Mouse (Mus musculus): Measurements from ENCODE around the gene Lancl1.

Gene Lancl1

DNA sequence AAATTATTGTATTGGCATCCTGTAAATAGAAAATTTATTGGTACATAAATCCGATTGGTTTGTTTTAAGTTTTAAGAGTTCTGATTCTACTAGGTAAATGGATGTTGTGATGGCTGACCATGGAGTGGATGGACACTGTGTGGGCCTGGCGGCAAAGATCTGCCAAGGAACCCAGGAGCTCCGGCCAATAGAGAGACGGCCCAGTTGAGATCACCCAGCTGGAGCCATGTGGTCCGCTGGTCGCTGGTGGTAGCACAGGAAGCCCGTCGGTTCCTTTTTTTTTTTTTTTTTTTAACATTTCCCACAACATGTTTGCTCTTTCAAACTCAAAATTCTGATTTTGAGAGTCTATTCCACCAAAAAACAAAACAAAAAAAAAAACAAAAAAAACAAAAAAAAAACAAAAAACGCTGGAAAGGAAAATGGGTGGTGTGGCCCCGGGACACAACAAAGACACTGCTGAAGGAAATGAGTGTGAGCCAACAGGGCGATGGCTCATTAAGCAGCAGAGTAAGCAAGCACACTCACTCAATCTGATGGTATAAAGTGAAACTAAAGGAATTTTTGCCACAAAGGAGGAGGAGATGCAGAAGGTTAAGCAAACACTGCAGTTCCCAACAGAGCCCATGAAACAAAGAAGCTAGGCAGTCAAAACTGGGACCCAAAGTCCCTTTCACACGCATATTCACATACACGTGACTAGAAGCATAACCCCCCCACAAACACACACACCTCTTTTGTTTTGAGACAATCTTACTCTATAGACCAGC, 21.4 kb downstream of the Lancl1 start:
- no peak for ATAC-seq (ENCODE audit: insufficient number of reproducible peaks, low FRiP score, low TSS enrichment)

GRCm38 (mm10) chr1:67014205-67014604, 24.5 kb downstream of the Lancl1 start:
- ATAC-seq (ENCODE audit: insufficient number of reproducible peaks, low FRiP score, low TSS enrichment) = no peak

DNA sequence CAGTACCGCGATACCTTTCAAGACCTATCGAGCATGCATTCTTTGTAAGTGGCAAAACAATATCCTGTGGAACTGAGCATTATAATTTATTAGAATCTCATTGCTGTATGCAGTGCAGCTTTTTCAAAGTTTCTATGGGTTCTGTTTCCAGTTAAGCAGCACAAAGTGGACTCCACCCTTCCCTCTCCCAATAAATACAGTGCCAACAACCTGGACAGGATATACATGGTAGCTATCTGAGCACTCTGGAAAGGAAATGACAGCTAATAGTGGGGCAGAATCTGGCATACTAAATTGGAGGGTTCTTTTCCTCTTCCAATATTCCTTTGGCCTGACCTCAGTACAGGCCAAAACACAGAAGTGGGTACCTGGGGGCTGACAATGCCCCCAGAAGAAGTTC, 28.2 kb downstream of the Lancl1 start:
- no peak for ATAC-seq (ENCODE audit: insufficient number of reproducible peaks, low FRiP score, low TSS enrichment)

DNA sequence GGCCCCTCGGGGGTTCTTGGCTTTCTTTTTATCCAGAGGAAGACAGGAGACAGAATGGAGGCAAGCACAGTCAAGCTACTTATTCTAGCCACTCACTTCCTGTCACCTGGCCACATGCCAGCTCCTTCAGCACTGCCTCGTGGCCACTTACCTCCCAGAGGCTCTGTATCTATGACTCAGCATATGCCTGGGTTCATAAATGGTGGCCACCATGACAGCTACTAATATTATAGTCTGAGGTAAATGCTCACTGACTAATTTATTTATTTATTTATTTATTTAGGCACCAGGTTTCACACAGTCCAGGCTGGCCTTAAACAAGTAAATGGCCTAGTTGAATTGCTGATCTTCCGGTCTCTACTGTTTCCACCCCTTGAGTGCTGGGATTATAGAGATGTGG, 35.0 kb downstream of the Lancl1 start:
- ATAC-seq (ENCODE audit: insufficient number of reproducible peaks, low FRiP score, low TSS enrichment) = no peak

- no peak for ATAC-seq (ENCODE audit: insufficient number of reproducible peaks, low FRiP score, low TSS enrichment)
Observed at GRCm38 (mm10) chr1:67002226-67002625, 36.4 kb downstream of the Lancl1 start.

GRCm38 (mm10) chr1:67001367-67001766, 37.3 kb downstream of the Lancl1 start:
- ATAC-seq (ENCODE audit: insufficient number of reproducible peaks, low FRiP score, low TSS enrichment) = no peak

DNA sequence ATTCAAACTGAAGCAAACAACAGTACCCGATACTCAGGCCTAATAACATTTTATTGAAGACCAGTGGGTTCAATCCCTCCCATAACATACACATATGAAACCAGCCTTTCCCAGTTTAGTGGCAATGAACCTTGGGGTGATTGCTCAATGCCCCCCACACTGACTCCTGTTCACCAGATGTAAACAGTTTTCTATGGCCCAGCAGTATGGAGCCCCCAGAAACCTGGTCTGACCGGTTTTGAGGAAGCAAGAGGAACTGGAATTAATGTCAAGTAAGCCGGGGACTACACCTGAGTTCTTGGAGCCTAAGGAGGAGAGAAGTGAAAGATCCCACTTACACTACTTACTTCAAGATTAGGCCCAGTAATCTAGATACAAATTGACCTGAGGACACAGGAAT, 38.2 kb downstream of the Lancl1 start:
- no peak for ATAC-seq (ENCODE audit: insufficient number of reproducible peaks, low FRiP score, low TSS enrichment)

- ATAC-seq (ENCODE audit: insufficient number of reproducible peaks, low FRiP score, low TSS enrichment) = no peak
Observed at GRCm38 (mm10) chr1:66998601-66999000, 40.1 kb downstream of the Lancl1 start.

GRCm38 (mm10) chr1:66998188-66998587, 40.5 kb downstream of the Lancl1 start:
- ATAC-seq (ENCODE audit: insufficient number of reproducible peaks, low FRiP score, low TSS enrichment) = no peak

DNA sequence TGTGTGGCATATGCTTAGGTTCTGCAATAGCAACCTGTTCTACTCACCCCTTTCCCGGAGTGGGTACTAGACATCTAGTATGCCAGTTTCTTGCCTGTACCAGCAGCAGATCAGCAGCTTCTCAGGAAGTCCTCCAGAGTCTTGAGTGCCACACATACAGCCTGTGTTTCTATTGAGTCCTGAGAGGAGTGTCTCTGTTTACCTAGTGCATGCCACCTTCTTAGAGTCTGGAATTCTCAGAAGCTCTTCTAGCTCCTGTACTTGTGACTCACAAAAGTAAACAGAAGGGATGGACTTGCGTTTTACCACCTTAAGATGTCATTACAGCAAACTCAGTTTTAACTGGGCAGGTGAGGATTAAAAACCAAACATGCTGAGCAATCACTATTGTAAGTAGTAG, 41.9 kb downstream of the Lancl1 start:
- no peak for ATAC-seq (ENCODE audit: insufficient number of reproducible peaks, low FRiP score, low TSS enrichment)

- ATAC-seq (ENCODE audit: insufficient number of reproducible peaks, low FRiP score, low TSS enrichment) = peak; percentile 52; the same call in 1 of the 2 replicates
Observed at GRCm38 (mm10) chr1:66992764-66993163, 45.9 kb downstream of the Lancl1 start.

DNA sequence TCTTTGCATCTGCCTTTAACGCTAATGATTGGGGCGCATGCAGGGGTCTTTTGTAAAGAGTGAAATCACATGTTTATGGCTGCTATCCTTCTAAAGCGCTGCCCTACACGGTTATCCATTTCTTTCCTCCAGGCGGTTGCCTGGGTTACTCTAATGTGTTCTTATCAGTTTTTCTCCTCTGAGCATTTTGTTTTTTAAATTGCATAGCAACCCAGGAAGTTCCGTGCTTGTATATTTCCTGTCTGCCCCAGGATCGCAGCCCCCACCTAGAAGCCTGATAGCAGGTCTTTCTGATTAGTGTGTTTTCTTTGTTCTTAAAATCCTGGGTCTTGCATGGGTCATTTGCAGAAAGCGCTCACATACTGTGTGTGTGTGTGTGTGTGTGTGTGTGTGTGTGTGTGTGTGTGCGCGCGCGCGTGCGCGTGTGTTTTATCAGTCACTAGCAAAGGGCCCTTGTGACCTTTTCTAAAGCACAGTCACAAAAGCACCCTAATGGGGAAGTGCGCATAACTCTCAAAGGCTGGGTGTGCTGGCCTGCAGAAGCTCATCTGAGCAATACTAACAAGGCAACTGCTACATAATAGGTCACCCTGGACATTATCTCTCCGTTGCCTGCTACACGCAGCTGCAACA, 51.0 kb downstream of the Lancl1 start:
- no peak for ATAC-seq (ENCODE audit: insufficient number of reproducible peaks, low FRiP score, low TSS enrichment)

GRCm38 (mm10) chr1:66985906-66986305, 52.8 kb downstream of the Lancl1 start:
- no peak for ATAC-seq (ENCODE audit: insufficient number of reproducible peaks, low FRiP score, low TSS enrichment)

GRCm38 (mm10) chr1:66985129-66985698, 53.5 kb downstream of the Lancl1 start:
- no peak for ATAC-seq (ENCODE audit: insufficient number of reproducible peaks, low FRiP score, low TSS enrichment)

- no peak for ATAC-seq (ENCODE audit: insufficient number of reproducible peaks, low FRiP score, low TSS enrichment)
Observed at GRCm38 (mm10) chr1:66980129-66980528, 58.5 kb downstream of the Lancl1 start.

- no peak for ATAC-seq (ENCODE audit: insufficient number of reproducible peaks, low FRiP score, low TSS enrichment)
Observed at GRCm38 (mm10) chr1:66975456-66975855, 63.2 kb downstream of the Lancl1 start.

GRCm38 (mm10) chr1:66964857-66965256, 73.8 kb downstream of the Lancl1 start:
- no peak for ATAC-seq (ENCODE audit: insufficient number of reproducible peaks, low FRiP score, low TSS enrichment)

DNA sequence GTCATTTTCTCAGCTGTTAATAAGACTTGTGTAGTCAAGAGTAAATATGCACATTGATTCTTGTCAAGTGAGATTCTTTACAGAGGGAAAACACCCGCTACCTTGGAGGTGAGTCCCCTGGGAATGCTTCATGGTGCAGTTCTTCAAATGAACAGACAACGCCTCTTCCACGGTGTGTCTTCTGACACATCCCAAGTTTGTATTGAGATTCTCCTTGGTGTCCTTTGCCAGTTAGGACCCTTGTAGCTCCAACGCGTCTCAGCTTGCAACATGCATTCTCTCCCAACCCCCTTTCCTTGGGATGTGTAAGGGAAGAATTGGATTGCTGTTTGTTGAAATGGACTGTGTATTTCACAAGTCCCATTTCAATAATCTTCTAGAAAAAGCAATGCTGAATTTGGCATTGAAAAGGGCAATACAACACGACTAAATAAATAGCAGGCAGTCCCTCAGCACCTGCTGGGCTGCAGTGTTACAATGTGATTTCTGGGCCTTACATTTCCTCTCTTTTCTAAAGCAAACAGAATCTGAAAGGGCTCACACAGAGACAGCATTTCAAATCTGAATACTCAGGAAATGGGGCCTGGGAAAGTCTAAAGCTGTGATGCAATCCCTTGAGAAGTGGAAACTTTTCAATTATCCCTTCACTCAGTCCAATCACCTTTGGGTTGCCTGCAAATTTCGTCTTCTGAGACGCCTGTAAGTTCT, 78.0 kb downstream of the Lancl1 start:
- ATAC-seq (ENCODE audit: insufficient number of reproducible peaks, low FRiP score, low TSS enrichment) = no peak

DNA sequence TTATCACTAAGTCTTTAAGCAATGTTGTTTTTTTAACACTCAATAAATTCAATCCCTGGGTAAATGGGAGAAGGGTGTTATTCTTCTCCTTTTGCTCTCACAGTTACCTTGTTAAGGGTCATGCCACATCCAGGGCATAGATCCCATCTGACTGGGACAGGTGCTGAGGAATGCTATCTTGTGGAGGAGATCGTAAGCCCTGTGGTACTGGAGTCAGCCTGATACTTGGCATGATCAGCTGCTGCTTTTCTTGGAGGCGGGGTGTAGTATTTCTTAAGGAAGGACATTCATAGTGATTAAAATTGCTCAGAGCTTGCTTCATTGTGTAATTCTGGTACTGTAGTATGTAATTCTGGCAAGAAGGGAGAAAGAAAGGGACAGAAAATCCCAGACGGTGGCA, 81.3 kb downstream of the Lancl1 start:
- no peak for ATAC-seq (ENCODE audit: insufficient number of reproducible peaks, low FRiP score, low TSS enrichment)

- ATAC-seq (ENCODE audit: insufficient number of reproducible peaks, low FRiP score, low TSS enrichment) = no peak
Observed at GRCm38 (mm10) chr1:66951086-66951485, 87.6 kb downstream of the Lancl1 start.

All from cerebellum, adult (tissue).